Mouse (Mus musculus): ENCODE results near the gene Mblac1. TPM values are rescaled to one million over a fixed set of nuclear protein-coding genes. Genes with fewer than 3 reads are reported as not detected.
"Not testable (repeated sequence)": the region's sequence is repeated elsewhere in the genome, so short reads cannot be mapped to it uniquely, and the experiment has no call there.

The Mblac1 gene
- polyA plus RNA-seq, 1 experiment from 2014 or later, result 12.3 TPM

- peaks cover 19% of the 10 kb centered on the region for H3K4me1 ChIP-seq
- peaks cover 53% of the 10 kb centered on the region for H3K36me3 ChIP-seq
- H3K9ac ChIP-seq, result no peak overlapping the region
- H3K4me2 ChIP-seq (replicated peaks), result no peak overlapping the region
- 85% methylated on average over 3 of the region's 3 CpGs for WGBS
- H3K27ac ChIP-seq, result no peak overlapping the region
- H3K4me3 ChIP-seq, result no peak overlapping the region
- no peak for ATAC-seq (ENCODE audit: low FRiP score, low read depth)
- no peaks in the 10 kb centered on the region for H3K9me3 ChIP-seq
- no peaks in the 10 kb centered on the region for H3K27me3 ChIP-seq (replicated peaks)
Observed at GRCm38 (mm10) chr5:138173217-138173616, 20.9 kb upstream of the Mblac1 start.

- Histone ChIP-seq H3K4me1 (peaks cover 16% of the 10 kb centered on the region), H3K4me2 (replicated peaks) (peak within 1 kb of the TSS; percentile 72), H3K27me3 (replicated peaks) (no peaks in the 10 kb centered on the region), H3K9me3 (no peaks in the 10 kb centered on the region), H3K36me3 (peaks cover 44% of the 10 kb centered on the region), H3K9ac (peak within 1 kb of the TSS; percentile 73), H3K4me3 (peak within 1 kb of the TSS; percentile 73), H3K27ac (no peak within 1 kb of the TSS)
- WGBS, result under 1% methylated on average over 31 of the region's 31 CpGs
- ATAC-seq (ENCODE audit: low FRiP score, low read depth), result peak; percentile 84
Observed at GRCm38 (mm10) chr5:138186950-138187638, 7.0 kb upstream of the Mblac1 start, which contains the start of the genes Taf6 and Cnpy4. Gene Taf6, minus strand, starts transcription at chr5:138187451. Gene Cnpy4, plus strand, starts transcription at chr5:138187485.

DNA sequence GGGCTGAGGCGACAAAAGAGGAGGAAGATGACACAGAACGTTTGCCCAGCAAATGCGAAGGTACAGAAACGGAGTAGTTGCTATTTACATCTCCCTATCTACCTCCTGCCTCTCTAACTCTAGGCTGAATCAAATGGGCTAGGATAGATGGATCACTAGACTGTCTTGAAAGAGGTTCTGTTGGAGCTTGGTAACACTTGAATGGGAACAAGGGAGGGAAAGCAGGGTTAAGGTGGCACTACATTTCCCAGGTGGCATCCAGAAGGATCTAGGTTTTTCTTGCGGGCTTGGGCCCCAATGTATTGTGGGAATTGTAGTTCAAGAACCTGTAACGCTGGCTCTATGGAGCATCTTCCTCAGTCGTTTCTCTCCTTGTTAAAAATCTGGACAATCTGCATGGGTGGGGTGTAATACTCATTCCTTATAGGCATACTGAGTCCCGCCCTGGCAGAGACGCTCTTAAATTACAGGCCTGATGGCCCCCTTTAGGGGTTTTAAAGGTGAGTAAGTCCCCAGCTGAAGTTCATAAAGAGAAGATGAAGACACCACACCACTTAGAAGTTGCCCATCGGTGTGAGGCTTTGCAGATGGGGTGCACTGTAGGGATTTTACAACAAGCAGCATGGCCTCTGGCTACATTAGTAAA lies 6.3 kb upstream of the Mblac1 start:
- Histone ChIP-seq H3K27me3 (replicated peaks) (no peaks in the 10 kb centered on the region), H3K4me1 (peaks cover 16% of the 10 kb centered on the region), H3K36me3 (peaks cover 44% of the 10 kb centered on the region), H3K4me2 (replicated peaks) (peak overlapping the region; percentile 72), H3K9me3 (no peaks in the 10 kb centered on the region), H3K4me3 (peak overlapping the region; percentile 73), H3K27ac (no peak overlapping the region), H3K9ac (peak overlapping the region; percentile 70)
- WGBS, result 1% methylated on average over 10 of the region's 10 CpGs
- peak; percentile 88 for ATAC-seq (ENCODE audit: low FRiP score, low read depth)

DNA sequence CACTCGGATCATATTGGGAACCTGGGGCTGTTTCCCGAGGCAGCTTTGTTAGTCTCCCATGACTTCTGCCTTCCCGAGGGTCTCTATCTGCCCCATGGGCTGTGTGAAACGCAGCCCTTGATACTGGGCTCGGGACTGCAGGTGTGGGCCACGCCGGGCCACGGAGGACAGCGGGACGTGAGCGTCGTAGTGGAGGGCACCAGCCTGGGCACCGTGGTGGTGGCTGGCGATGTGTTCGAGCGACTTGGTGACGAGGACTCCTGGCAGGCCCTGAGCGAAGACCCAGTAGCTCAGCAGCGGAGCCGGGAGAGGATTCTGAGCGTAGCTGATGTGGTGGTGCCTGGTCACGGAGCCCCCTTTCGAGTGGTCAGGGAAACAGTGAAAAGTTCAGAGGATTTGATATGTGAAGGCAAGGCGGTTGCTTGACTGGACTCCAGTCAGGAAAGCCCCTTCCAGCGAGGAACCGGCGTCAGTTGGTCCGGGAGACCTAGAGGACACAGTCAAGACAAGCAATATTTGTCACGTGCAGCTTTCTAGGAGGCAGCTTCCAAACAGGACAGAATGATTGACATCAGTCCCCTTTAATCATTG lies 736 bp downstream of the Mblac1 start:
- ATAC-seq (ENCODE audit: low FRiP score, low read depth), result peak; percentile 73
- Histone ChIP-seq H3K36me3 (peaks cover 33% of the 10 kb centered on the region), H3K4me2 (replicated peaks) (peak overlapping the region; percentile 88), H3K27ac (peak overlapping the region; percentile 83), H3K4me1 (no peaks in the 10 kb centered on the region; the same call in 1 of the 2 replicates), H3K9ac (peak overlapping the region; percentile 83), H3K4me3 (peak overlapping the region; percentile 71), H3K27me3 (replicated peaks) (no peaks in the 10 kb centered on the region), H3K9me3 (no peaks in the 10 kb centered on the region)
- 3% methylated on average over 29 of the region's 29 CpGs for WGBS

GRCm38 (mm10) chr5:138195463-138195862 lies 1.3 kb downstream of the Mblac1 start:
- Histone ChIP-seq H3K27me3 (replicated peaks) (no peaks in the 10 kb centered on the region), H3K4me3 (0 out of 2 replicates have a peak overlapping the region, but pooled peaks have one; percentile 71), H3K4me2 (replicated peaks) (peak overlapping the region; percentile 88), H3K4me1 (no peaks in the 10 kb centered on the region; the same call in 1 of the 2 replicates), H3K9me3 (no peaks in the 10 kb centered on the region), H3K36me3 (peaks cover 30% of the 10 kb centered on the region), H3K27ac (no peak overlapping the region), H3K9ac (no peak overlapping the region)
- ATAC-seq (ENCODE audit: low FRiP score, low read depth), result no peak
- WGBS, result 81% methylated on average over 7 of the region's 7 CpGs

- H3K4me3 ChIP-seq, result no peak overlapping the region
- ATAC-seq (ENCODE audit: low FRiP score, low read depth), result no peak
- H3K36me3 ChIP-seq, result no peaks in the 10 kb centered on the region
- no peaks in the 10 kb centered on the region; the same call in 1 of the 2 replicates for H3K4me1 ChIP-seq
- H3K4me2 ChIP-seq (replicated peaks), result no peak overlapping the region
- H3K9me3 ChIP-seq, result no peaks in the 10 kb centered on the region
- WGBS, result 13% methylated on average over 1 of the region's 1 CpGs
- H3K27ac ChIP-seq, result no peak overlapping the region
- H3K9ac ChIP-seq, result no peak overlapping the region
- H3K27me3 ChIP-seq (replicated peaks), result no peaks in the 10 kb centered on the region
Observed at GRCm38 (mm10) chr5:138199576-138199975, 5.5 kb downstream of the Mblac1 start.

DNA sequence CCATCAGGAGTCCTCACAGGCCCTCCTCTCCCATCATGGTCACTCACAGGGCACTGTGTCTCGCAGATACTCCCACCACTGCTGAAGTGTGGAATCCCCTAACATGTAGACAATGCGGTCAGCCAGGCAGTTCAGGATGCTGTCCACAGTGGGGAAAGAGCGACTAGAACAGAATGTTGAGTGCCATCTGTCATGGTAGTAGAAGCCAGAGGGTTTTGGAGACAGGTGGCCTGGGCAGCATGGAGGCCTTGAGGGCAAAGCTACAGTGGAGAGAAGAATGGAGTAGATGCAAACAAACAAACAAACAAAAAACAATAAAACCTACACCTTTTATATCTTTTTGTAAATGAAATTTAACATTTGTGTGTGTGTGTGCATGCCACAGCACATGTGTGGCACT lies 8.0 kb downstream of the Mblac1 start:
- Histone ChIP-seq H3K27me3 (replicated peaks) (no peaks in the 10 kb centered on the region), H3K4me2 (replicated peaks) (no peak overlapping the region), H3K9me3 (no peaks in the 10 kb centered on the region), H3K27ac (no peak overlapping the region), H3K9ac (no peak overlapping the region), H3K36me3 (no peaks in the 10 kb centered on the region), H3K4me1 (no peaks in the 10 kb centered on the region), H3K4me3 (no peak overlapping the region)
- WGBS, result 77% methylated on average over 3 of the region's 3 CpGs
- no peak for ATAC-seq (ENCODE audit: low FRiP score, low read depth)

DNA sequence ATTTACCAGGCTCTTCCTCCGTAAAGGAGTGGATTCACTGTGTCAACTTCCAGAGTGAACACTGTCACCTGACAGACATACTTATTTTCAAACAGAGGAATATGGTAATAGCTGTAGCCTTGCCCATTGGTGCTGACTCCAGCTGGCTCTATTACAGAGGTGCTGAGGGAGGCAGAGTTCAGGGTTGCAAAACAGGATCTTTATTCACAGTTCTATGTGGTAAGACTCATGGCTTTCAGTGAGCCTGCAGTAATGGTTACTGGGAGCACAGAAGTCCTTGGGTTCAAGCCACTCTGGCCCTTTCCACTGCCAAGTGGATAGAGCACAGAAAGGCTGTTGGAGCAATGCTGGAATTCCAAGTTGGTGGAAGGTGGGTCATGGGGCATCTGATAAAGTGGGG lies 13.1 kb downstream of the Mblac1 start:
- Histone ChIP-seq H3K27me3 (replicated peaks) (no peaks in the 10 kb centered on the region), H3K4me2 (replicated peaks) (no peak overlapping the region), H3K9ac (no peak overlapping the region), H3K36me3 (no peaks in the 10 kb centered on the region), H3K9me3 (no peaks in the 10 kb centered on the region), H3K27ac (no peak overlapping the region), H3K4me3 (no peak overlapping the region), H3K4me1 (no peaks in the 10 kb centered on the region)
- ATAC-seq (ENCODE audit: low FRiP score, low read depth), result no peak
- 89% methylated on average over 1 of the region's 1 CpGs for WGBS

- no peaks in the 10 kb centered on the region for H3K4me1 ChIP-seq
- H3K27me3 ChIP-seq (replicated peaks), result no peaks in the 10 kb centered on the region
- H3K27ac ChIP-seq, result no peak overlapping the region
- 86% methylated on average over 4 of the region's 4 CpGs for WGBS
- ATAC-seq (ENCODE audit: low FRiP score, low read depth), result no peak
- no peak overlapping the region for H3K9ac ChIP-seq
- H3K36me3 ChIP-seq, result no peaks in the 10 kb centered on the region
- H3K9me3 ChIP-seq, result no peaks in the 10 kb centered on the region
- no peak overlapping the region for H3K4me2 ChIP-seq (replicated peaks)
- no peak overlapping the region for H3K4me3 ChIP-seq
Observed at GRCm38 (mm10) chr5:138207873-138208272, 13.8 kb downstream of the Mblac1 start.

DNA sequence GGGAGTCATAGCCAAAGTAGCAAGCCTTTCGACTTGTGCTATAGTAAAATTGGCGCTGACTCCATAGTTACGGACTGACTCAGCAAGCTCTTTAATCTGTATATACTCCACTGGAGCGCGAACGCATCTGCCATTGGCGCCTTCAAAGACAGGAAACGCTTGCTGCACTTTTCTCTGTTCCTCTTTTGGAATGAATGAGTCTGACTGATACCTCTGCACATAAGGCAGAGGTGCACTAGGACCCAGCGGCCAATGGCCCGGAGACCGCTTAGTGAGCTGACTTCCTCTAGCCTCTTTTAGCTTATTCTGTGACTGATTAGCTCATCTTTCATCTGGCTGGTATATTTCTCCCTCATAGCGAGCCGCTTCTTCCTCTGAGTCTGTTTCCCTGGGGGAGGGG lies 22.5 kb downstream of the Mblac1 start:
- H3K27me3 ChIP-seq (replicated peaks); H3K4me2 ChIP-seq (replicated peaks); H3K9ac ChIP-seq; H3K4me1 ChIP-seq; H3K36me3 ChIP-seq; H3K4me3 ChIP-seq; ATAC-seq (ENCODE audit: low FRiP score, low read depth); H3K27ac ChIP-seq: not testable (repeated sequence)
- 94% methylated on average over 13 of the region's 13 CpGs for WGBS
- H3K9me3 ChIP-seq, result peaks cover 16% of the 10 kb centered on the region

DNA sequence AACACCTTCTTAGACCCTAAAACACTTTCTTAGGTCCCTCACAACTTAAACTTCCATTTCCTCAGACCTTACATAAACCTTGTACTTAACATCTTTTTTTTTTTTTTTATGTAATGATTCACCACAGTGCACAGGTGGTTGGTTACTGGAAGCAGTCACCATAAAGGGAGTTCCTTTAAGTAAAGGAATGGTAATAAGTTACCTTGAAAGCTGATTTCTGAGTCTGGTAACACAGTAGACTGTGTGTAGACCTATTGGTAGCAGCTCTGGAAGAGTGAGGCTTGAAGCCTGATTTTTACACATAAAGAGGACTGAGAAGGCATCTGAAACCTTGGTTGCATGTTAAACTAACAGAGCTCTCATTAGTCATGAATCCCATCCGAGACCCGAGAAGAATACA lies 25.8 kb downstream of the Mblac1 start:
- WGBS, result 86% methylated on average over 2 of the region's 2 CpGs
- H3K27ac ChIP-seq, result no peak overlapping the region
- no peaks in the 10 kb centered on the region for H3K27me3 ChIP-seq (replicated peaks)
- peaks cover 16% of the 10 kb centered on the region for H3K9me3 ChIP-seq
- no peaks in the 10 kb centered on the region for H3K36me3 ChIP-seq
- no peak overlapping the region for H3K4me2 ChIP-seq (replicated peaks)
- H3K9ac ChIP-seq, result no peak overlapping the region
- no peak for ATAC-seq (ENCODE audit: low FRiP score, low read depth)
- H3K4me1 ChIP-seq, result no peaks in the 10 kb centered on the region
- H3K4me3 ChIP-seq, result no peak overlapping the region

GRCm38 (mm10) chr5:138222111-138222510 lies 28.0 kb downstream of the Mblac1 start:
- Histone ChIP-seq H3K27ac (no peak overlapping the region), H3K9me3 (peaks cover 5% of the 10 kb centered on the region), H3K9ac (no peak overlapping the region), H3K27me3 (replicated peaks) (no peaks in the 10 kb centered on the region), H3K4me2 (replicated peaks) (no peak overlapping the region), H3K36me3 (no peaks in the 10 kb centered on the region), H3K4me3 (no peak overlapping the region), H3K4me1 (no peaks in the 10 kb centered on the region)
- WGBS, result 31% methylated on average over 4 of the region's 4 CpGs
- no peak for ATAC-seq (ENCODE audit: low FRiP score, low read depth)
